Mouse (Mus musculus) heart, embryonic 13.5 days (tissue): Measurements from ENCODE around the gene Gm11213. TPM values are rescaled to one million over a fixed set of nuclear protein-coding genes. Genes with fewer than 3 reads are reported as not detected.

Experiments
- polyA plus RNA-seq: library from polyadenylated mRNA; unstranded; fragments of >200 nt; fragmentation: Nextera tagmentation; extraction: Ambion mirVana; gene quantifications from 2 replicates; pipeline ENCODE4 v1.2.1, GENCODE M21; 2015

Gene Gm11213
- polyA plus RNA-seq, 1 experiment from 2014 or later, result not detected

Other genes with a start within 250 kb of the Gm11213 start
- not detected in 2 replicates for gene Orm3, start 249.1 kb downstream of the Gm11213 start, polyA plus RNA-seq
- not detected in 2 replicates for gene Orm2, start 242.8 kb downstream of the Gm11213 start, polyA plus RNA-seq
- gene Akna, start 201.9 kb downstream of the Gm11213 start, polyA plus RNA-seq, result 2.8 and 3.5 TPM in 2 replicates
- 1.7 and 2.8 TPM in 2 replicates for gene Whrn, start 109.3 kb downstream of the Gm11213 start, polyA plus RNA-seq
- 188 and 212 TPM in 2 replicates for gene Atp6v1g1, start 60.5 kb downstream of the Gm11213 start, polyA plus RNA-seq
- 4.0 and 4.1 TPM in 2 replicates for gene Tmem268, start 46.5 kb downstream of the Gm11213 start, polyA plus RNA-seq
- gene Tex48, start 17.2 kb upstream of the Gm11213 start, polyA plus RNA-seq, result not detected in 2 replicates
- not detected in 2 replicates for gene Gm11214, start 58.1 kb upstream of the Gm11213 start, polyA plus RNA-seq
- gene Tnfsf15, start 139.9 kb upstream of the Gm11213 start, polyA plus RNA-seq, result 0.05 TPM in 1 of 2 replicates, not detected in the other